Mouse (Mus musculus): Measurements from ENCODE around the gene Cdcp1. TPM values are rescaled to one million over a fixed set of nuclear protein-coding genes. Genes with fewer than 3 reads are reported as not detected.

Cdcp1 gene
- polyA plus RNA-seq (2012; rRNA removed) = 0.05 and 0.94 TPM in 2 replicates

- Histone ChIP-seq H3K27ac (ENCODE audit: control insufficient read depth, insufficient read depth, low read depth, low read length) (no peak within 1 kb of the TSS), H3K4me1 (ENCODE audit: control insufficient read depth, insufficient read depth, low read length) (peaks cover 2% of the 10 kb centered on the region; the same call in 1 of the 2 replicates), H3K27me3 (ENCODE audit: control insufficient read depth, insufficient read depth, low read length) (no peaks in the 10 kb centered on the region), H3K4me3 (ENCODE audit: control insufficient read depth, low read depth, low read length) (no peak within 1 kb of the TSS), H3K36me3 (ENCODE audit: control insufficient read depth, insufficient read depth, low read length) (no peaks in the 10 kb centered on the region)
- TF ChIP-seq CTCF (IDR thresholded peaks at IDR 0.05; ENCODE audit: control insufficient read depth, insufficient read depth, insufficient replicate concordance, low read depth, low read length) (no peak), POLR2A (IDR thresholded peaks at IDR 0.05; ENCODE audit: control insufficient read depth, low read depth, low read length) (no peak)
These were observed at the start of gene Cdcp1 for GRCm38 (mm10) chr9:123215621-123216440. Cdcp1 (minus strand) TSS chr9:123216038.

DNA sequence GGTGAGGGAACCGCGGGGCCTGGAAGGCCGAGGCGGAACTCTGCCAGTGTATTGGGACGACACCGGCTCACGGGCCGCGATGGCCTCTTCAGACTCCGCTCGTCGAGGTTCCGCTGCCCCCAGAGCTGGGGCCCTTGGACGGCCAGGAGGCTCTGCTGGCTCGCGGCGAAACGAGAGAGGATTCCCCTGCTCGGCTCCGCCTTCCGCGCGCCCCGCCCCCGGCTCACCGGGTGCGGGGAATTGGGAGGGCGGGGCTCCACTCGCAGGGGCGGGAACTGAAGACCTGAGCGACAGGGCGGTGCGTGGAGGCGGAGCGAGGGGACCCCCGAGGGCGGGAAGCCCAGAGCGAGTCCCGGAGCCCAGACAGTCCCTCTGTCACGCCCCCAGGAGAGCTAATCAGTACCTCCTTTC is 44.8 kb upstream of the Cdcp1 start, which contains the start of gene Tmem158:
Gene Tmem158 (minus strand): TSS at position 154 of the 411 bp plus-strand sequence.
- H3K4me1 ChIP-seq (ENCODE audit: control insufficient read depth, insufficient read depth, low read length) = peaks cover 11% of the 10 kb centered on the region
- peaks cover 2% of the 10 kb centered on the region; the same call in 1 of the 2 replicates for H3K27me3 ChIP-seq (ENCODE audit: control insufficient read depth, insufficient read depth, low read length)
- H3K36me3 ChIP-seq (ENCODE audit: control insufficient read depth, insufficient read depth, low read length) = no peaks in the 10 kb centered on the region
- no peak within 1 kb of the TSS for H3K27ac ChIP-seq (ENCODE audit: control insufficient read depth, insufficient read depth, low read depth, low read length)
- H3K4me3 ChIP-seq (ENCODE audit: control insufficient read depth, low read depth, low read length) = peak within 1 kb of the TSS; percentile 90
- TF ChIP-seq POLR2A (IDR thresholded peaks at IDR 0.05; ENCODE audit: control insufficient read depth, low read depth, low read length) (peak; percentile 12; the same call in 1 of the 2 replicates), CTCF (IDR thresholded peaks at IDR 0.05; ENCODE audit: control insufficient read depth, insufficient read depth, insufficient replicate concordance, low read depth, low read length) (no peak)

DNA sequence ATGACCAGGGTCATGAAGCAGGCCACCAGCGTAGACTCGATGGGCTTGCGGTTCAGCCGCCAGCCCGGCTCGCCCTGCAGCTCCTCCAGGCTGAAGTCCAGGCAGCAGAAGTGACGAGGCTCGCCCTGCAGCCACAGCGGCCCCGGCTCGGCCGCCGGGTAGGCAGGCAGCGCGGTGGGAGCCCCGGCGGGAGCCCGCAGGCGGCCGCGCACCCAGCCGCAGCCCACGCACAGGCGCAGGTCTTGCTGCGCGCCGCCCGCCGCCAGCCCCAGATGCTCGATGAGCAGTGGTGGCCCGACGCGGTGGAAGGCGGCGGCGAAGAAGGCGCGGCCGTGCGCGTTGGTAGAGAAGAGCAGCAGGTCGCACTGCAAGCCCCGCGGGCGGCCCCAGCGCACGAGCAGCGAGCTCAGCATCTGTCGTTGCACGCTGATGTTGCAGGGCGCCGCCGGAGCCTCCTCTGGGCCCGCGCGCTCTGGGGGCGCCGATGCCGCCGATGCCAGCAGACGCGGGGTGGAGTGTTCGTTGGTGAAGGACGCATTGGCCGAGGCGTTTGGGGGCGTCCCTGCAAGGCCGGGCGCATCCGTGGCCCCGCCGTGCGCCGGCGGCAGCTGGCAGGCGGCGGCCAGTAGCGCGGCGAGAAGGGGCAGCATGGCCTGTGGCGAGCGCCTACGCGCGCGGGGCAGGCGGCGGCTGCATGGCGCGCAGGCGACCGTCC is 44.2 kb upstream of the Cdcp1 start:
- no peak for TF ChIP-seq POLR2A (IDR thresholded peaks at IDR 0.05; ENCODE audit: control insufficient read depth, low read depth, low read length)
- no peak; the same call in 1 of the 2 replicates for TF ChIP-seq CTCF (IDR thresholded peaks at IDR 0.05; ENCODE audit: control insufficient read depth, insufficient read depth, insufficient replicate concordance, low read depth, low read length)
- Histone ChIP-seq H3K4me1 (ENCODE audit: control insufficient read depth, insufficient read depth, low read length) (peaks cover 11% of the 10 kb centered on the region), H3K36me3 (ENCODE audit: control insufficient read depth, insufficient read depth, low read length) (no peaks in the 10 kb centered on the region), H3K4me3 (ENCODE audit: control insufficient read depth, low read depth, low read length) (peak overlapping the region; percentile 90), H3K27me3 (ENCODE audit: control insufficient read depth, insufficient read depth, low read length) (peaks cover 2% of the 10 kb centered on the region; the same call in 1 of the 2 replicates), H3K27ac (ENCODE audit: control insufficient read depth, insufficient read depth, low read depth, low read length) (no peak overlapping the region)

GRCm38 (mm10) chr9:123259461-123259895 is 43.6 kb upstream of the Cdcp1 start:
- peaks cover 2% of the 10 kb centered on the region; the same call in 1 of the 2 replicates for H3K27me3 ChIP-seq (ENCODE audit: control insufficient read depth, insufficient read depth, low read length)
- TF ChIP-seq POLR2A (IDR thresholded peaks at IDR 0.05; ENCODE audit: control insufficient read depth, low read depth, low read length) (no peak), CTCF (IDR thresholded peaks at IDR 0.05; ENCODE audit: control insufficient read depth, insufficient read depth, insufficient replicate concordance, low read depth, low read length) (0 out of 2 replicates have a peak, but pooled peaks have one; percentile 67)
- H3K27ac ChIP-seq (ENCODE audit: control insufficient read depth, insufficient read depth, low read depth, low read length) = no peak overlapping the region
- peaks cover 11% of the 10 kb centered on the region for H3K4me1 ChIP-seq (ENCODE audit: control insufficient read depth, insufficient read depth, low read length)
- H3K36me3 ChIP-seq (ENCODE audit: control insufficient read depth, insufficient read depth, low read length) = no peaks in the 10 kb centered on the region
- H3K4me3 ChIP-seq (ENCODE audit: control insufficient read depth, low read depth, low read length) = peak overlapping the region; percentile 90

GRCm38 (mm10) chr9:123258796-123259195 is 43.0 kb upstream of the Cdcp1 start:
- TF ChIP-seq CTCF (IDR thresholded peaks at IDR 0.05; ENCODE audit: control insufficient read depth, insufficient read depth, insufficient replicate concordance, low read depth, low read length) (no peak), POLR2A (IDR thresholded peaks at IDR 0.05; ENCODE audit: control insufficient read depth, low read depth, low read length) (no peak)
- H3K27ac ChIP-seq (ENCODE audit: control insufficient read depth, insufficient read depth, low read depth, low read length) = no peak overlapping the region
- peaks cover 2% of the 10 kb centered on the region; the same call in 1 of the 2 replicates for H3K27me3 ChIP-seq (ENCODE audit: control insufficient read depth, insufficient read depth, low read length)
- H3K4me3 ChIP-seq (ENCODE audit: control insufficient read depth, low read depth, low read length) = no peak overlapping the region
- peaks cover 11% of the 10 kb centered on the region for H3K4me1 ChIP-seq (ENCODE audit: control insufficient read depth, insufficient read depth, low read length)
- H3K36me3 ChIP-seq (ENCODE audit: control insufficient read depth, insufficient read depth, low read length) = no peaks in the 10 kb centered on the region

DNA sequence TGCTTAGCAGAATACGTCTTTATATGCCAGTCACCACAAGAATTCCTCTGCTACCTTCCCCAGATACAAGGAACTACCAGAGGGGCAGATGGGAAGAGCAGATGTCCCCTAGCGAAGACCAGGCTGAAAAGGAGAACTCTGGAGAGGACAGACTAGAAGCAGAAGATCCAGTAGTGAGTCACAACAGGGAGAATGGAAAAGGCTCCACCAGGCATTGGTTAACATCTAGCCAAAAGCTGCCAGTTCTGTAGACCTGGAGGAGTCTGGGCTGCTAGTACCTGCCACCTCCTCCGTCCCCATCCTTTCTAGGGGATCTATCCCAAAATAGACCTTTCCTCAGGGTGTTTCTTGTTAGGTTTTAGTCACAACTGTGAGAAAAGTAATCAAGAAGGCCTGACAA is 39.9 kb upstream of the Cdcp1 start:
- Histone ChIP-seq H3K27me3 (ENCODE audit: control insufficient read depth, insufficient read depth, low read length) (peaks cover 2% of the 10 kb centered on the region; the same call in 1 of the 2 replicates), H3K36me3 (ENCODE audit: control insufficient read depth, insufficient read depth, low read length) (no peaks in the 10 kb centered on the region), H3K4me3 (ENCODE audit: control insufficient read depth, low read depth, low read length) (no peak overlapping the region), H3K27ac (ENCODE audit: control insufficient read depth, insufficient read depth, low read depth, low read length) (no peak overlapping the region), H3K4me1 (ENCODE audit: control insufficient read depth, insufficient read depth, low read length) (peaks cover 9% of the 10 kb centered on the region)
- TF ChIP-seq CTCF (IDR thresholded peaks at IDR 0.05; ENCODE audit: control insufficient read depth, insufficient read depth, insufficient replicate concordance, low read depth, low read length) = no peak
- no peak for TF ChIP-seq POLR2A (IDR thresholded peaks at IDR 0.05; ENCODE audit: control insufficient read depth, low read depth, low read length)

DNA sequence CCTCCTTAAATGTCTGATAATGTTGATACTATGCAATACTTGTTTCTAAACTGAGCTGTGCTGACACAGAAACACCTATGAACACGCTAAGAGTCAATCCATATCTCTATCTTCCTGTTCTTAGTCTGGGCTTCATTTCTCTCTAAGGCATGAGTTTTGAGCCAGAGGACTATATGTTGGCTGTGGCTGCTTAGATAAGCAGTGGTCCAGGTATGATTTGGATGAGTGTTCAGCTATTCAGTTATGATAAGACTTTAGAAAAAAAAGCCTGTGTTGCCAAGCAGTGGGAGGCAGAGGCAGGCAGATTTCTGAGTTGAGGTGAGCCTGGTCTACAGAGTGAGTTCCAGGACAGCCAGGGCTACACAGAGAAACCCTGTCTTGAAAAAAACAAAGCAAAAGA is 32.2 kb upstream of the Cdcp1 start:
- Histone ChIP-seq H3K4me1 (ENCODE audit: control insufficient read depth, insufficient read depth, low read length) (no peaks in the 10 kb centered on the region), H3K36me3 (ENCODE audit: control insufficient read depth, insufficient read depth, low read length) (no peaks in the 10 kb centered on the region), H3K4me3 (ENCODE audit: control insufficient read depth, low read depth, low read length) (no peak overlapping the region), H3K27ac (ENCODE audit: control insufficient read depth, insufficient read depth, low read depth, low read length) (no peak overlapping the region), H3K27me3 (ENCODE audit: control insufficient read depth, insufficient read depth, low read length) (no peaks in the 10 kb centered on the region)
- TF ChIP-seq POLR2A (IDR thresholded peaks at IDR 0.05; ENCODE audit: control insufficient read depth, low read depth, low read length) = no peak
- no peak for TF ChIP-seq CTCF (IDR thresholded peaks at IDR 0.05; ENCODE audit: control insufficient read depth, insufficient read depth, insufficient replicate concordance, low read depth, low read length)

Measured in testis, adult 2 months (tissue).